Mouse (Mus musculus): ENCODE data around the gene Ccdc88a.

- TF ChIP-seq POLR2A (IDR thresholded peaks at IDR 0.05; ENCODE audit: low read depth, low read length): peak; percentile 81
- no peak for TF ChIP-seq CTCF (conservative IDR thresholded peaks at IDR 0.05; ENCODE audit: insufficient read depth, insufficient read length, low read depth, low read length)
Observed at GRCm38 (mm10) chr11:29525988-29526794, 152.7 kb downstream of the Ccdc88a start, which contains the start of gene Mtif2.

Measured in kidney, adult 2 months (tissue).